In the genomic region with DNA sequence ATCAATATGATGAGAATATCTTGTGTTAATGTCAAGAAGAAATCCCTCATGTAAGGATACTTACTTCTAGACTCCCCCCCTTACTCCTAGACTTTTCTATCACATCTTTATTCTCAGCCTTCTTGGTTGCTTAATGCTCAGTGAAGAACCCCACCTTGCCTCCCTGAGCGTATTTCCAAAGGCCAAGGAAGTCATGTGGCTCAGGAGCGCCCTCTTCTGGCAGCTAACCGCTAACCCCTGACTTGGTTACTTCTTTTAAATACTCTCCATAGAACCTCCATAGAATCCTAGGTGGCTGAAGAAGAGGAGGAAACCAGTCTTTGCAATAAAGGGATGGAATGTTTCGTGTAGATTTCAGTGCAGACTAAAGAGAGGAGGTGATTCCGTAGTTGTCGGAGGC, we compare ENCODE assay signal across 9 mouse cellular contexts.
A peak's percentile ranks its signal among the peaks of the same experiment; 100 is the strongest.
DNase-seq lines count a peak whose midpoint lies in the region; ATAC-seq and TF ChIP-seq lines count a peak whose summit lies in the region.
"Had no signal": no experiment of that assay in that cellular context is flagged by ENCODE, and none has a peak within 500 bp of the region (broad histone marks: within the 10 kb centered on the region; RNA-seq: fewer than 3 reads in every experiment).

No protein-coding gene starts in this region.

- peak; percentile 87 for TF ChIP-seq CTCF in kidney, adult 2 months (conservative IDR thresholded peaks at IDR 0.05; ENCODE audit: insufficient read depth, insufficient read length, low read depth, low read length)

- WGBS in kidney, adult 2 months = 28% methylated on average over 6 of the region's 6 CpGs
- WGBS in limb, embryonic 13.5 days = 36% methylated on average over 6 of the region's 6 CpGs

- H3K36me3 ChIP-seq in kidney, adult 2 months (ENCODE audit: control insufficient read depth, insufficient read depth, low read length) = no peaks in the 10 kb centered on the region
- peaks cover 8% of the 10 kb centered on the region; the same call in 1 of the 2 replicates for H3K36me3 ChIP-seq in limb, embryonic 13.5 days
- H3K36me3 ChIP-seq: embryonic facial prominence, embryonic 15.5 days had no signal

- H3K4me1 ChIP-seq in kidney, adult 2 months (ENCODE audit: control insufficient read depth, insufficient read depth, low read length) = peaks cover 23% of the 10 kb centered on the region
- H3K4me1 ChIP-seq in limb, embryonic 13.5 days = peaks cover 30% of the 10 kb centered on the region

- H3K27ac ChIP-seq in kidney, adult 2 months (ENCODE audit: insufficient read depth, low read depth, low read length) = peak overlapping the region; percentile 81
- H3K27ac ChIP-seq in limb, embryonic 13.5 days = no peak overlapping the region
- H3K27ac ChIP-seq: embryonic facial prominence, embryonic 15.5 days had no signal

- no peaks in the 10 kb centered on the region for H3K27me3 ChIP-seq in kidney, adult 2 months (replicated peaks; ENCODE audit: control insufficient read depth, insufficient read depth, low read length)
- H3K27me3 ChIP-seq in limb, embryonic 13.5 days = no peaks in the 10 kb centered on the region
- H3K27me3 ChIP-seq: embryonic facial prominence, embryonic 15.5 days had no signal

- no peak overlapping the region for H3K9ac ChIP-seq in limb, embryonic 13.5 days
- H3K9ac ChIP-seq: embryonic facial prominence, embryonic 15.5 days had no signal

- no peak for TF ChIP-seq POLR2A in kidney, adult 2 months (IDR thresholded peaks at IDR 0.05; ENCODE audit: low read depth, low read length)

- H3K4me3 ChIP-seq in kidney, adult 2 months (ENCODE audit: insufficient read depth, low read depth, low read length) = no peak overlapping the region
- H3K4me3 ChIP-seq in limb, embryonic 13.5 days = no peak overlapping the region
- H3K4me3 ChIP-seq: embryonic facial prominence, embryonic 15.5 days had no signal

- H3K4me2 ChIP-seq in limb, embryonic 13.5 days (replicated peaks) = no peak overlapping the region
- H3K4me2 ChIP-seq: embryonic facial prominence, embryonic 15.5 days had no signal

- no peaks in the 10 kb centered on the region for H3K9me3 ChIP-seq in limb, embryonic 13.5 days
- H3K9me3 ChIP-seq: embryonic facial prominence, embryonic 15.5 days had no signal

- peak; percentile 73 for DNase-seq in urinary bladder, postnatal 14 days (ENCODE audit: low spot score)
- DNase-seq in urinary bladder, postnatal 10 days (ENCODE audit: low spot score) = no peak
- peak; percentile 89 to 92 for DNase-seq in cerebellum, postnatal 10 days
- DNase-seq in gastrocnemius, postnatal 10 days = peak; percentile 77
- DNase-seq in kidney, adult 2 months = peak; percentile 71
- DNase-seq in naive thymus-derived CD4-positive, alpha-beta T cell, adult 2 months (ENCODE audit: low read depth) = peak; percentile 90
- peak; percentile 40 for DNase-seq in telencephalon, adult 2 months (ENCODE audit: low read depth, low spot score)

- ATAC-seq in limb, embryonic 13.5 days (ENCODE audit: low FRiP score, low read depth) = peak; percentile 34; the same call in 1 of the 2 replicates
